Mouse (Mus musculus) cerebellum, adult 2 months (tissue): Measurements from ENCODE around the gene Crtc1. TPM values are rescaled to one million over a fixed set of nuclear protein-coding genes. Genes with fewer than 3 reads are reported as not detected.

Experiments
- DNase-seq, 2 experiments: peaks; one replicate each; pipeline ENCODE4 v3.0.0; 2021
- H3K27ac ChIP-seq: fragments of 200-500 bp; 2 replicates; pipeline ENCODE4 v1.5.1; 2012; ENCODE audit warnings: low read length, control low read depth, inconsistent platforms; ENCODE audit not compliant: insufficient read depth
- H3K27me3 ChIP-seq: fragments of 200-500 bp; 2 replicates; pipeline ENCODE4 v1.6.1; 2012; ENCODE audit warnings: inconsistent platforms, mild to moderate bottlenecking, low read length, moderate library complexity; ENCODE audit not compliant: control insufficient read depth, insufficient read depth
- H3K4me1 ChIP-seq: fragments of 200-500 bp; 2 replicates; pipeline ENCODE4 v1.6.1; 2011; ENCODE audit warnings: low read length; ENCODE audit not compliant: control insufficient read depth, insufficient read depth
- H3K4me3 ChIP-seq: fragments of 200-500 bp; replicated peaks from 2 replicates; pipeline ENCODE3; 2011; ENCODE audit warnings: mild to moderate bottlenecking, low read depth, low read length, control low read depth; ENCODE audit not compliant: insufficient read depth
- CTCF ChIP-seq: fragments of 200-500 bp; IDR thresholded peaks from 2 replicates; pipeline ENCODE4 v1.5.1; 2011; ENCODE audit warnings: low read depth, mild to moderate bottlenecking, control low read depth, low read length, moderate library complexity, borderline replicate concordance; ENCODE audit not compliant: insufficient read depth
- POLR2A ChIP-seq: fragments of 200-500 bp; IDR thresholded peaks from 2 replicates; pipeline ENCODE4 v1.6.1; 2011; ENCODE audit warnings: low read length, control low read depth, borderline replicate concordance; ENCODE audit not compliant: insufficient read depth
- WGBS: fragments of 180-500 bp; shearing (Covaris S2); methylation state at CpG from one replicate; pipeline ENCODE4 v1.1.7; 2018; 5-methylcytosine and 5-hydroxymethylcytosine counted together
- polyA plus RNA-seq: library from polyadenylated mRNA; depleted of rRNA; stranded (reverse); fragments of >200 nt; gene quantifications from 2 replicates; pipeline ENCODE4 v1.2.3, GENCODE M21; 2012; rRNA removed

Crtc1 gene
- 90.2 and 105 TPM in 2 replicates for polyA plus RNA-seq

- peak; percentile 97 to 99 for DNase-seq
- Histone ChIP-seq H3K27ac (peak within 1 kb of the TSS; percentile 76), H3K4me1 (peaks cover 34% of the 10 kb centered on the region), H3K4me3 (peak within 1 kb of the TSS; percentile 87), H3K27me3 (no peaks in the 10 kb centered on the region)
- TF ChIP-seq CTCF (no peak), POLR2A (peak; percentile 95)
- WGBS, result under 1% methylated on average over 70 of the region's 70 CpGs
Measured at GRCm38 (mm10) chr8:70439055-70439847, at the start of gene Crtc1. Gene Crtc1 (minus strand): TSS chr8:70439579.

GRCm38 (mm10) chr8:70488931-70489470 is 49.6 kb upstream of the Crtc1 start:
- no peak overlapping the region for H3K27ac ChIP-seq
- H3K4me3 ChIP-seq, result no peak overlapping the region
- H3K27me3 ChIP-seq, result peaks cover 1% of the 10 kb centered on the region; the same call in 1 of the 2 replicates
- TF ChIP-seq POLR2A (no peak), CTCF (no peak)
- no peak for DNase-seq
- WGBS, result 27% methylated on average over 14 of the region's 14 CpGs
- peaks cover 29% of the 10 kb centered on the region for H3K4me1 ChIP-seq

- WGBS, result 4% methylated on average over 50 of the region's 55 CpGs
- peak overlapping the region; percentile 63 for H3K4me3 ChIP-seq
- H3K27ac ChIP-seq, result peak overlapping the region; percentile 53
- peaks cover 27% of the 10 kb centered on the region for H3K4me1 ChIP-seq
- TF ChIP-seq CTCF (no peak), POLR2A (peak; percentile 21; the same call in 1 of the 2 replicates)
- peaks cover 1% of the 10 kb centered on the region; the same call in 1 of the 2 replicates for H3K27me3 ChIP-seq
- DNase-seq, result peak; percentile 69
Measured at GRCm38 (mm10) chr8:70487993-70488796, 48.8 kb upstream of the Crtc1 start.

- H3K4me1 ChIP-seq, result peaks cover 25% of the 10 kb centered on the region
- peaks cover 1% of the 10 kb centered on the region; the same call in 1 of the 2 replicates for H3K27me3 ChIP-seq
- peak; percentile 82 to 85 for DNase-seq
- H3K4me3 ChIP-seq, result peak within 1 kb of the TSS; percentile 84
- TF ChIP-seq CTCF, result no peak
- peak; percentile 94 for TF ChIP-seq POLR2A
- H3K27ac ChIP-seq, result peak within 1 kb of the TSS; percentile 92
- 3% methylated on average over 33 of the region's 33 CpGs for WGBS
Measured at GRCm38 (mm10) chr8:70486941-70487520, 47.7 kb upstream of the Crtc1 start, which contains the start of gene Tmem59l. Gene Tmem59l (minus strand): TSS chr8:70487358.

- peak; percentile 78 to 82 for DNase-seq
- peak overlapping the region; percentile 92 for H3K27ac ChIP-seq
- H3K4me1 ChIP-seq, result peaks cover 29% of the 10 kb centered on the region
- H3K27me3 ChIP-seq, result no peaks in the 10 kb centered on the region
- H3K4me3 ChIP-seq, result peak overlapping the region; percentile 84
- TF ChIP-seq POLR2A (0 out of 2 replicates have a peak, but pooled peaks have one; percentile 18), CTCF (no peak)
- 9% methylated on average over 7 of the region's 7 CpGs for WGBS
Measured at GRCm38 (mm10) chr8:70486191-70486681, 46.9 kb upstream of the Crtc1 start.

- no peak for TF ChIP-seq CTCF
- no peak for TF ChIP-seq POLR2A
- no peak overlapping the region for H3K27ac ChIP-seq
- H3K4me1 ChIP-seq, result peaks cover 23% of the 10 kb centered on the region; the same call in 1 of the 2 replicates
- H3K4me3 ChIP-seq, result no peak overlapping the region
- no peak for DNase-seq
- no peaks in the 10 kb centered on the region for H3K27me3 ChIP-seq
- whole genome bisulfite sequencing, result 68% methylated on average over 2 of the region's 2 CpGs
Measured at GRCm38 (mm10) chr8:70482943-70483342, 43.6 kb upstream of the Crtc1 start.

- peaks cover 30% of the 10 kb centered on the region for H3K4me1 ChIP-seq
- WGBS, result 61% methylated on average over 3 of the region's 3 CpGs
- no peak overlapping the region for H3K4me3 ChIP-seq
- no peak overlapping the region for H3K27ac ChIP-seq
- no peak for TF ChIP-seq POLR2A
- TF ChIP-seq CTCF, result no peak
- H3K27me3 ChIP-seq, result no peaks in the 10 kb centered on the region
- no peak for DNase-seq
Measured at GRCm38 (mm10) chr8:70481908-70482307, 42.5 kb upstream of the Crtc1 start.
